Mouse (Mus musculus) ES-E14 (cell line): ENCODE measurements around the gene Elf5. TPM values are rescaled to one million over a fixed set of nuclear protein-coding genes. Genes with fewer than 3 reads are reported as not detected.

ENCODE experiments used
- DNase-seq: peaks from one replicate; pipeline ENCODE4 v3.0.0-alpha.2; 2013; ENCODE audit warnings: low read depth, low spot score
- H3K27ac ChIP-seq: 2 replicates; pipeline ENCODE4 v1.5.1; 2012; ENCODE audit warnings: low read depth, mild to moderate bottlenecking, low read length, moderate library complexity, mixed read lengths; ENCODE audit not compliant: poor library complexity, insufficient read depth, severe bottlenecking
- H3K36me3 ChIP-seq: 2 replicates; pipeline ENCODE4 v1.6.1; 2012; ENCODE audit warnings: mild to moderate bottlenecking, low read length, moderate library complexity, mixed read lengths; ENCODE audit not compliant: control insufficient read depth, poor library complexity, insufficient read depth, severe bottlenecking
- H3K4me1 ChIP-seq, 2 experiments: fragments of 150-350 bp in 1 of 2; sonication (generic) in 1 of 2; 2 replicates each; pipeline ENCODE4 v1.6.1; 2012; ENCODE audit warnings: low read length in 2 of 2, mild to moderate bottlenecking in 1 of 2, mixed read lengths in 1 of 2; ENCODE audit not compliant: control insufficient read depth in 2 of 2, insufficient read depth in 2 of 2, poor library complexity in 1 of 2
- H3K4me3 ChIP-seq, 2 experiments: fragments of 150-350 bp in 1 of 2; sonication (generic) in 1 of 2; 2 replicates each; pipeline ENCODE4 v1.5.1; 2012; ENCODE audit warnings: low read length in 2 of 2, low read depth in 1 of 2, mild to moderate bottlenecking in 1 of 2, mixed read lengths in 1 of 2; ENCODE audit not compliant: insufficient read depth in 1 of 2, poor library complexity in 1 of 2, severe bottlenecking in 1 of 2
- H3K9ac ChIP-seq: 2 replicates; pipeline ENCODE4 v1.6.1; 2012; ENCODE audit warnings: low read depth, mild to moderate bottlenecking, low read length, mixed read lengths; ENCODE audit not compliant: poor library complexity, insufficient read depth, severe bottlenecking
- H3K9me3 ChIP-seq: fragments of 150-350 bp; sonication (generic); 2 replicates; pipeline ENCODE4 v1.6.1; 2012; ENCODE audit warnings: low read depth, mild to moderate bottlenecking, low read length; ENCODE audit not compliant: control insufficient read depth, insufficient read depth
- CHD2 ChIP-seq: IDR thresholded peaks from 2 replicates; pipeline ENCODE4 v1.6.1; 2014; ENCODE audit warnings: mild to moderate bottlenecking, low read depth, low read length, inconsistent platforms
- HCFC1 ChIP-seq: IDR thresholded peaks from 2 replicates; pipeline ENCODE4 v1.6.1; 2012; ENCODE audit warnings: low read length, inconsistent platforms, borderline replicate concordance; ENCODE audit not compliant: insufficient read depth
- MAFK ChIP-seq: IDR thresholded peaks from 2 replicates; pipeline ENCODE4 v1.6.1; 2014; ENCODE audit warnings: mild to moderate bottlenecking, low read depth, low read length, inconsistent platforms; ENCODE audit not compliant: insufficient read depth
- ZC3H11A ChIP-seq: IDR thresholded peaks from 2 replicates; pipeline ENCODE4 v1.6.1; 2012; ENCODE audit warnings: low read depth, mild to moderate bottlenecking, inconsistent platforms, low read length, borderline replicate concordance
- ZNF384 ChIP-seq: IDR thresholded peaks from 2 replicates; pipeline ENCODE4 v1.6.1; 2012; ENCODE audit warnings: low read depth, low read length, inconsistent platforms
- in situ Hi-C, 2 experiments: fragments of 600-800 bp; cut with MboI; formaldehyde crosslinking; loops; one replicate each; pipeline ENCODE4 v1.15.1; 2025; ENCODE audit warnings: low sequenced_read_pairs in 2 of 2, inconsistent platforms in 1 of 2; ENCODE audit not compliant: unreplicated experiment in 2 of 2
- total RNA-seq: library from RNA; depleted of rRNA; stranded (reverse); fragments of 300-350 nt; gene quantifications from 2 replicates; pipeline ENCODE4 v1.2.3, GENCODE M21; 2012

Elf5 gene
- total RNA-seq, 1 experiment: 0.45 TPM

DNA sequence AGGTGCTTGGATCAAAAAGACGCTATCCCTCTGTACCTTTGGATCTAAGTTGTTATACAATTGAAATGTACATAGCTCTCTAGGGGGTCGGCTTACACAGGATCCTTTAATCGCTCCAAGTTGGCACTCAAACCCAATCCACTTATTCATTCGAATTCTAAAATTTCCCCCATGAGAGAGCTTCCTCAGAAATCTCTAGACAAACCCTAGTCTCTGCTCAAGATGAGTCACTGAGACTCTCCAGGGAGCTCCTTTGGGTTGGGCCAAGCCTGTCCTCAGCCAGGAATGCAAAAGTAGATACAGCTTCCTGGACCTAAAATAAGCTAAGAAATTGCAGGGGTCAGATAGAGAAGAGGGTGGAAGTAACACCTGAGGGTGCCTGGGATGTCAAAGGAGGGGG, 10.8 kb upstream of the Elf5 start:
- no peaks in the 10 kb centered on the region for H3K9me3 ChIP-seq
- H3K4me3 ChIP-seq: no peak overlapping the region
- H3K36me3 ChIP-seq: no peaks in the 10 kb centered on the region
- H3K27ac ChIP-seq: no peak overlapping the region
- no peak for DNase-seq
- in situ Hi-C loops: no loop called here
- H3K9ac ChIP-seq: no peak overlapping the region
- TF ChIP-seq MAFK (no peak), HCFC1 (no peak), CHD2 (no peak), ZNF384 (no peak)
- no peaks in the 10 kb centered on the region for H3K4me1 ChIP-seq

DNA sequence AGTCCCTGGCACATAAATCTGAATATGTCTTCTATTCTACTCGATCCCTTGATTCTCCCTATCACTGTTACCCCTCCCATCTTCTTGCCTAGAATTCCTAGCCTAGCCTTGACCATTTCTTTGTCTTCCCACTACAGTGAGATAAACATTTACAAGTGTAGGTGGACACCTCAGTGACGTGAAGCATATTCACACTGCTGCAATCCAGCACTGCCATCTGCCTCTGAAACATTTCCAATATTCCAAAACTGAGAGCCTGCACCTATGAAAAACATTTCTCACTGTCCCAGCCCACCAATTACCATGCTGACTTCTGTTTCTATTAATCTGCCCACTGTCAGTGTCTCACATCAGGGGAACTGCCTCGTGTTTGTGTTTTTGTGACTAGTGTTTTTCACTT, 5.2 kb upstream of the Elf5 start:
- no peaks in the 10 kb centered on the region for H3K36me3 ChIP-seq
- no peaks in the 10 kb centered on the region for H3K9me3 ChIP-seq
- no peak for TF ChIP-seq ZC3H11A
- TF ChIP-seq HCFC1: no peak
- TF ChIP-seq CHD2: no peak
- no peaks in the 10 kb centered on the region for H3K4me1 ChIP-seq
- H3K27ac ChIP-seq: no peak overlapping the region
- in situ Hi-C loops: no loop called here
- no peak overlapping the region for H3K9ac ChIP-seq
- no peak overlapping the region for H3K4me3 ChIP-seq
- no peak for DNase-seq

DNA sequence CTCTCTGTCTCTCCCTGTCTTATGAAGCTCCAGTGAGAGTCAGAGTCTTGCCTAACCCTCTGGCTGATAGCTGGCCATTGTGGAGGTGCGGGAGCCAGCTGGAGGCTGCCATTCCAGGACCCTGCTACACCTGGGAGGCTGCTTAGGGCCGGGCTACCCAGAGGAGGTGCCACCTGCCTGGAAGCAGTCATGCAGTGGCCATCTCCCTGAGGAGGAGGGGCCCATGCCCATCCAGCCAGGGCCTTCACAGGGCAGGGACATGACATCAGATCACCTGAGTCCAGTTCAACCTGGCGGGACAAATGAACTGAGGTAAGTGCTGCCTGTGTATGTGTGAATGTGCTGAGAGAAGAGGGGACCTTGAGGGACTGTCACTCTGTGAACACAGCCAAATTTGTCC, 328 bp downstream of the Elf5 start:
- H3K36me3 ChIP-seq: no peaks in the 10 kb centered on the region
- H3K9me3 ChIP-seq: no peaks in the 10 kb centered on the region
- no peak for DNase-seq
- in situ Hi-C loops: no loop called here
- H3K9ac ChIP-seq: no peak overlapping the region
- H3K4me3 ChIP-seq: no peak overlapping the region
- 0 out of 4 replicates have a peak, but pooled peaks cover 0 to 4% of the 10 kb centered on the region in 2 experiments for H3K4me1 ChIP-seq
- TF ChIP-seq CHD2: no peak
- H3K27ac ChIP-seq: no peak overlapping the region

DNA sequence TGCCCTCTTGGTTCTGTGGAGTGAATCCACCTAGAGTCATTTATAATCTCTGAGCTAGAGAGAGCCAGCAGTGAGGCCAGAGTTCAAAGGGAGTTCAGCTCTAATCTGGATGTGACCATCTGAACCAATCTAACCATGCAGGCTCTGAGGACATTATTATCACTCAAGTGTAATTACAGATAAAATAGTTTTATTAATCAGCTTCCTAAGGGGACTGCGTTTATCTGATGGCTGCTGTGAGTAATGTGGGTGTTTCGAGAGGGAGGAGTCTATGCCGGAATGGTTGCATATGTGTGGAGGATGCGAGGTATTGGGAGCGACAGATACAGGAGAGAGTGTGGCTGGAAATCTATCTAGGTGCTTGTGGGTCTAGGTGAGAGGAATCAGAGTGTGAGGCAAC, 1.9 kb downstream of the Elf5 start:
- H3K36me3 ChIP-seq: no peaks in the 10 kb centered on the region
- no peak overlapping the region for H3K27ac ChIP-seq
- H3K4me3 ChIP-seq: no peak overlapping the region
- H3K9me3 ChIP-seq: no peaks in the 10 kb centered on the region
- in situ Hi-C loops: no loop called here
- H3K4me1 ChIP-seq: 0 out of 4 replicates have a peak, but pooled peaks cover 0 to 4% of the 10 kb centered on the region in 2 experiments
- no peak for DNase-seq
- TF ChIP-seq ZC3H11A: no peak
- TF ChIP-seq HCFC1: no peak
- no peak for TF ChIP-seq MAFK
- no peak for TF ChIP-seq CHD2
- H3K9ac ChIP-seq: no peak overlapping the region

DNA sequence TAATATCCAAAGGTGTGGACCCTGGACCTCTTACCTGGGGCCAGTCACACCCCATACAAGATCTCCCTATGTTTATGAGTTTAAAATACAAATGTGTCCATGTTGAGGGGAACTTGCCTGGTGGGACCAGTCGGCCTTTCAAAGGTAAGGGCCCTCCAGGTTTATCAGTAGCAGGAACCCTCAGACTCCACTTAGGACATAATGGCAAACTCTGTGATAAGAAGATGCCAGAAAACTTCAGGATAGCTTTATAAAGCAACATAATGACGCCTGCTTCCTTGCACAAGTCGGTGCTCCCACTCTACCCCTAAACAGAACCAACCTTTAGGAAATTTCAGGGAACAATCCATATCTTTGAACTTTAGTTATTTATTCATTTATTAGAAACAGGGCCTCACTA, 4.3 kb downstream of the Elf5 start:
- Histone ChIP-seq H3K4me3 (no peak overlapping the region), H3K9me3 (no peaks in the 10 kb centered on the region), H3K4me1 (0 out of 4 replicates have a peak, but pooled peaks cover 0 to 4% of the 10 kb centered on the region in 2 experiments), H3K27ac (no peak overlapping the region), H3K9ac (no peak overlapping the region), H3K36me3 (no peaks in the 10 kb centered on the region)
- TF ChIP-seq HCFC1 (no peak), CHD2 (no peak), MAFK (no peak), ZC3H11A (no peak), ZNF384 (no peak)
- no peak for DNase-seq
- in situ Hi-C loops: no loop called here
